Mouse (Mus musculus) c-Kit-positive CD71-negative TER-119-negative erythroid progenitor cells, embryonic 14.5 days (primary cell): Measurements from ENCODE around the gene Lmod2.

Experiments used
- DNase-seq: peaks from one replicate; pipeline ENCODE4 v3.0.0-alpha.2; 2013; ENCODE audit warnings: low read depth

Lmod2 gene

DNA sequence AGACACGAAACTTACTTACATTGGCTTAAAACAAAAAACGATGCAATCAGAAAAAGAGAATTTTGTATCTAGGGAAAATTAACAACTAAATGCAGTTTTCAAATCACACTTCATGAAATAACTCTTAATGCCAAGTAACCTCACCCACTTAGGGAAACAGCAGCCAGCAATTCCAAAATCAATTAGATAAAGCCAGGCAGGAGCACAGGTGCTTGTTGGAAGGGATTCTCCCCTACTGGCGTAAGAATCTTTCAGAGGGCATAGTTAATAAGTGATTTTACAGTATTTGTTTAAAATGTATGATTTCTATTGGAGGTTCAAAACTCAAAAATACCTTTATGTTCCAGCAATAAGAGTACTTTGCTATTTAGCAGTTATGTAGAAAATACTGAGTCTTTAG is 45.4 kb downstream of the Lmod2 start:
- no peak for DNase-seq

DNA sequence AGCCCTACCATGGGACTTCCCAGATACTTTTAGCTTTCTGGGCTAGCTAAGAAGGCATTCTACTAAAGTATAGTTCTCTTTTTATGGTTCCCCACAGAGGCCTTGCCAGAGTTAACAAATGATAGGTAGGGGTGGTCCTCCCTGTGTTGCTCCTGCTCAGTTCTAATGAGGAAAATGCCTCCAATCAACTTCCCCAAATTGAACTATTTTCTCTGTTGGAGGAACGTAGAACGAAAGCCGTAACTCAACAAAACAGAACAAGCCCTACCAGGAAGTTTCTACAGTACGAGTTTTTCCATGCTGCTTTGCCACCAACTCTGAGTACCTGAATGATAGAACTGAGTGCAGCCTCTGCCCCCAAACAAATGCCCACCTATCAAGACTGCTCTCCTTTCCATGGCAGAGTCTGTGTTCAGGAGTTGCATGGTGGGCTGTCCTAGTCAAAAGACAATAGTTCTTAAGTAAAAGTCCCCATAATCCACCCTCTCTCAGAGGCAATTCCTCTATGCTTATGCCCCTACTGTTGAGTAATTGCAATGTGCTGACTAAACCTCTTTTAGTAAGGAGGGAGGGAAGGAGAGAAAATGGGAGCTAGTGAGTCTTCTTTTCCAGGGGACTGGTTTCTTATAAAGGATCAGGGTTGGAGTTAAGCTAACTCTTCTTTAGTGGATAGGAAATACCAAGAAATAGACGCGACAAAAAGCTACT is 47.9 kb downstream of the Lmod2 start:
- DNase-seq, result no peak

DNA sequence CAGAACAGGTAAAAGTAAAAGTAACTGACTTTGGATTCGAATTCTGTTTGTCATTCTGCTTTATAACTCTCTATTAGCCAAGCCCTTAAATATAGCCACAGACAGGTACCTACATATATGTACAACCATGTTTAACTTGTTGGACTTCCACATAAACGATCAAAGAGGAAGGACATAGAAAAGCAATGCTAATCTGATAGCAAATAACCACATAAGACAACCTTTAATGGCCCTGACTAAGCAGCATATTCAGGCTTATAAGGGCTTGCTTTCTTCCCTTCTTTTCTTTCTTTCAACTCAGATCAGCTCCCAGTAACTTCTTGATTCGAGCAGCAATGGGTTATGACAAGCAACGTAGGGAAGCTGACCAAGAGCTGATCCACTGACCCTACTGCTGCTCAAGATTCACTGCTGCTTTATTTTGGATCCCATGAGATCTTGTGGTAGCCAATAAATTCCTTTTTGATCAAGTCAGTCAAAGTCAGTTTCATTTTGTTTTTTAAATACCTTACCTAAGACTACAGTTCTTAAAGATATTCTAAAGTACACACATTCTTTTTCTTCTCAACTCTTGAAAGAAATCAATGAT is 49.6 kb downstream of the Lmod2 start:
- DNase-seq, result no peak

DNA sequence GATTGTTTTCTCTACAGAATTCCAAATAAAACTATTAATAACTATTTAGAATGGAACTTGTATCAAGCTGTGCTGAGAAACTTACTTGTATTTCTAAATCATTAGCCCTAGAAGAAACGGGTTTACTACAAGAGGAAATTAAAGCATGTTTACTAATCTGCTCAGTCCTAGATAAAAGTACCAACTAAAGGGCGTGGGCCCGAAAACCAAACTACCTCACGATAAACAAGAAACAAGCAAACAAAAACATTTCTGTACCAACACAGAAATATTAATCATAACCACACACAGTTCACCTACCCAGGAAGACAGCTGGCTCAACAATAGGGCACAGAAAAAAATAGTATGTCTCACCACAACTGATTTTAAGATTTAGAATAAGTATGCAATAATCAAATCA is 50.8 kb downstream of the Lmod2 start:
- DNase-seq, result no peak

DNA sequence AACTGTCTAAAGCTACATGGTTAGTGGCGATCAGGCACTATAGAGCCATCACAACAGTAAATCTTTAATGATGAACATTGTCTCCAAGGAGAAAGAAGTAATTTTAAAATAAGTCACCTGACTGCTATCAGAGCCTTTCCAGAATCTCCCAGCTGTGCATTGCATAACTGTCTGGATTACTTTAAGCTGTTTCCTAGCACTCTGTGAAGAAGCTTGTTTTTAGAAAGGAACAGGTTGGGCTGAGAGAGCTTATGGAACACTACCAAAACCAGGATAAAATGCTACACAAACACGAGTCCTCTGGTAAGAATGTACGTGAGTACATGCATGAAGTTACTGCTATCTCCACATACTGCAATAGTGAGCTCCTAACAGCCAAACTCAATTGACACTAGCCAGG is 53.2 kb downstream of the Lmod2 start:
- DNase-seq, result no peak

GRCm38 (mm10) chr6:24651538-24651937 is 54.0 kb downstream of the Lmod2 start:
- no peak for DNase-seq
